Mouse (Mus musculus) thymus, adult 2 months (tissue): ENCODE measurements around the gene Smap1.

Experiments used
- CTCF ChIP-seq: fragments of 200-500 bp; IDR thresholded peaks from 2 replicates; pipeline ENCODE4 v1.5.1; 2012; ENCODE audit warnings: mild to moderate bottlenecking, control low read depth, low read length, moderate library complexity, borderline replicate concordance; ENCODE audit not compliant: control insufficient read depth, poor library complexity, insufficient read depth; ENCODE audit errors: extremely low read depth
- POLR2A ChIP-seq: fragments of 200-500 bp; IDR thresholded peaks from 2 replicates; pipeline ENCODE4 v1.6.1; 2012; ENCODE audit warnings: mild to moderate bottlenecking, low read length, control low read depth, moderate library complexity; ENCODE audit not compliant: control insufficient read depth, poor library complexity, insufficient read depth; ENCODE audit errors: extremely low read depth

- no peak for TF ChIP-seq POLR2A
- TF ChIP-seq CTCF, result no peak
Measured at GRCm38 (mm10) chr1:23948290-23948689, 26.2 kb upstream of the Smap1 start.
